Mouse (Mus musculus) limb, embryonic 11.5 days (tissue): Measurements from ENCODE around the gene Dnajc27. TPM values are rescaled to one million over a fixed set of nuclear protein-coding genes. Genes with fewer than 3 reads are reported as not detected.

Experiments
- ATAC-seq: fragments of 200-750 bp; cut with Nextera tagmentation; 2 replicates; pipeline ENCODE4 v1.8.0; 2017; ENCODE audit warnings: low read depth; ENCODE audit not compliant: insufficient number of reproducible peaks, low FRiP score, low TSS enrichment
- DNase-seq: peaks from one replicate; pipeline ENCODE4 v3.0.0-alpha.2; 2015; ENCODE audit warnings: low spot score
- H3K27ac ChIP-seq: fragments of 300-500 bp; sonication (generic); replicated peaks from 2 replicates; pipeline ENCODE4 v1.5.1; 2014; ENCODE audit warnings: low read depth, mild to moderate bottlenecking, low read length
- H3K27me3 ChIP-seq: fragments of 300-500 bp; sonication (generic); 2 replicates; pipeline ENCODE4 v1.6.1; 2014; ENCODE audit warnings: mild to moderate bottlenecking, low read length, mixed read lengths; ENCODE audit not compliant: control insufficient read depth, insufficient read depth
- H3K36me3 ChIP-seq: fragments of 300-500 bp; sonication (generic); 2 replicates; pipeline ENCODE4 v1.6.1; 2014; ENCODE audit warnings: mild to moderate bottlenecking, low read length, moderate library complexity, mixed read lengths; ENCODE audit not compliant: control insufficient read depth, insufficient read depth
- H3K4me1 ChIP-seq: fragments of 300-500 bp; sonication (generic); 2 replicates; pipeline ENCODE4 v1.6.1; 2014; ENCODE audit warnings: low read length, mixed read lengths; ENCODE audit not compliant: control insufficient read depth, insufficient read depth
- H3K4me2 ChIP-seq: fragments of 300-500 bp; sonication (generic); 2 replicates; pipeline ENCODE4 v1.6.1; 2014; ENCODE audit warnings: low read depth, mild to moderate bottlenecking, moderate library complexity; ENCODE audit not compliant: severe bottlenecking
- H3K4me3 ChIP-seq: fragments of 300-500 bp; sonication (generic); 2 replicates; pipeline ENCODE4 v1.5.1; 2014; ENCODE audit warnings: low read depth, low read length
- H3K9ac ChIP-seq: fragments of 300-500 bp; sonication (generic); 2 replicates; pipeline ENCODE4 v1.6.1; 2014; ENCODE audit warnings: mild to moderate bottlenecking, low read length
- H3K9me3 ChIP-seq: fragments of 300-500 bp; sonication (generic); 2 replicates; pipeline ENCODE4 v1.6.1; 2016; ENCODE audit warnings: low read length; ENCODE audit not compliant: control insufficient read depth
- WGBS: fragments of 180-500 bp; shearing (Covaris S2); extraction: QIAGEN DNeasy Blood & Tissue Kit; methylation state at CpG from one replicate; pipeline ENCODE4 v1.1.7; 2014; 5-methylcytosine and 5-hydroxymethylcytosine counted together
- polyA plus RNA-seq: library from polyadenylated mRNA; unstranded; fragments of >200 nt; fragmentation: Nextera tagmentation; extraction: Ambion mirVana; gene quantifications from 2 replicates; pipeline ENCODE4 v1.2.1, GENCODE M21; 2014

Dnajc27 gene
- polyA plus RNA-seq, 1 experiment from 2014 or later: 8.6 TPM

DNA sequence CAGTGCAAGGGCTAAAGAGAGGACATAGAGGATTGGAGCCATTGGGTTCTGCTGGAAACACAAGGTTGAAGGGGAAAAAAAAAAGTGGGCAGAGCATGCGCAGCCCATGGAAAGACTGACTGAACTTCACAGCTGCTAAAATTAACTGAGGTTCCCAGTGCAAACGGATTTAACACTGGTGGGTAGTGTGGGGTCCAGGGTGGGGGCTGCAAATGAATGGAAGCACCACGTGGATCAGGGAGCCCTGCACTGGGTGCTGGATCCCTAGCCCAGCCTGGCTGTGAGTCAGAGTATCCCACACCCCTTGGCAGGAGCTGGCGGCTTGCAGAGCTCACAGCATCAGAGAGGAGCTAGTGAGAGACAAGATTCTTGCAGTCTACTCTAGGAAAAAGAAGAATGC lies 35.2 kb downstream of the Dnajc27 start:
- H3K4me2 ChIP-seq: no peak overlapping the region
- no peaks in the 10 kb centered on the region; the same call in 1 of the 2 replicates for H3K36me3 ChIP-seq
- ATAC-seq: no peak
- no peak overlapping the region for H3K9ac ChIP-seq
- no peak overlapping the region for H3K4me3 ChIP-seq
- H3K4me1 ChIP-seq: no peaks in the 10 kb centered on the region
- WGBS: 73% methylated on average over 4 of the region's 4 CpGs
- no peak overlapping the region for H3K27ac ChIP-seq
- no peaks in the 10 kb centered on the region for H3K9me3 ChIP-seq
- H3K27me3 ChIP-seq: no peaks in the 10 kb centered on the region
- no peak for DNase-seq

DNA sequence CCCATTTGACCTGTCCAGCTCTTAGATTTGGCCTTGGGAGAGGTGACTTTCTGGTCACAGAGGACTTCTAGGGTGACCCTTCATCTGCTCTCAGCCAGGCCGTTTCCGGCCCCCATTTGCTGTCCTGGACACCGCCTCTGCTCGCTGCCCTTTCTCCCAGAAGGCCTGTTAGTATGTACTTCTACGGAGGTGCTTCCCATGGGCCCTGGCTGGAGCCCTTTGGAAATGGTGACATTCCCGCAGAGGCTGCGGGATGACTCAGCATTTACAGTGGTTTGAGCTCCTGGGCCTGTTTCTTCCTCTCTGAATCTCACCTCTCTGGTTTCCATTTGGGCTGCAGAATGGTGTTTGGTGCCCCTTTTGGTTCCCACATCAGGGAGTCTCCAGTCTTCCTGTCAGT lies 45.0 kb downstream of the Dnajc27 start:
- H3K27ac ChIP-seq: no peak overlapping the region
- no peaks in the 10 kb centered on the region for H3K36me3 ChIP-seq
- no peak for ATAC-seq

DNA sequence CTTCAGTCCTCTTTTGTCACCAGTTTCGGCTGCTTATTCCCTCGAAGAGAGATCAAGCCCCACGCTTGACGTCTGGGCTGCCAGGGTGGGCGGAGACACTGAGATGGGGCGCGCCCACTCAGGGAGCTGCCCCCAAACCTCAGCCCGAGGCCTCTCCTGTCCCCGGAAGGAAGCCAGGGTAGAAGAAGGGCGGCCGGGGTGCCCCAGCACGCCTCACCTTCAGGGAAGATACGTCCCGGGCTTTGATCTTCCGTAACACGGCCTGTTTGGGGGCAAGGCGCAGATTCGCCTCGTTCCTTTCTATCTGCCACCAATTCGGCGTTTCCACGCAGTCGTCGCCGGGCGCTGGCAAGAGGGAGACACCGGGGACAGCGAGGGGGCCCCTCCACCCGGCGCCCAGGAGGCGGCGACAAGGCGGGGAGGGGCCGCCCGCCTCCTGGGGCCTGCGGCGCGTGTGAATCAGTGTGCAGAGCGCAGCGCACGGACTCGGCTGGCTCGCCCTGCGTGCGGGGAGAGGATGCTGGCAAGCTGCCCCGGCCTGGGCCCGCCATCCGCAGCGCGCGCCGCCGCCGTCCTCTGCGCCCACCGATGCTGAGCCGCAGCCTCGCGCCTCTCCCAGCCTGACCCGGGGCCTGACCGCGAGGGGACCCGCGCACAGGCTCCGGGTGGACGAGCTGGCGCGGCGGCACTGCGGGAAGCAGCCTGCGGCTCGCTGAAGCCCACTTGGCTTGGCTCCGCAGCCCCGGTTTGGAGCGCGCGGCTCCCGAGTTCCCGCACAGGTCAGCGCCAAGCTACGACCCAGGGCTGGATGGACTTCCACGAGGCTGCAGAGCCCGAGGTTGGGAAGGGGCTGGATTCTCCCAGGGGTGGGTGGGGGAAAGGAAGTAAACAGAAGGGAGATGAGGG lies 50.8 kb downstream of the Dnajc27 start, which contains the start of gene Adcy3:
Adcy3 (plus strand) TSS at position 163 of the 906 bp plus-strand sequence.
- H3K27me3 ChIP-seq: no peaks in the 10 kb centered on the region
- peaks cover 6% of the 10 kb centered on the region; the same call in 1 of the 2 replicates for H3K4me1 ChIP-seq
- H3K4me3 ChIP-seq: peak within 1 kb of the TSS; percentile 62
- ATAC-seq (peak; percentile 58), DNase-seq (peak; percentile 72)
- H3K36me3 ChIP-seq: no peaks in the 10 kb centered on the region
- under 1% methylated on average over 75 of the region's 83 CpGs for WGBS
- peak within 1 kb of the TSS; percentile 76 for H3K9ac ChIP-seq
- peak within 1 kb of the TSS; percentile 88 for H3K4me2 ChIP-seq
- no peaks in the 10 kb centered on the region for H3K9me3 ChIP-seq
- H3K27ac ChIP-seq: no peak within 1 kb of the TSS

More for the DNA sequence above, 45.0 kb downstream of the Dnajc27 start:
- no peak overlapping the region for H3K4me3 ChIP-seq
- 71% methylated on average over 7 of the region's 7 CpGs for WGBS
- no peaks in the 10 kb centered on the region for H3K4me1 ChIP-seq
- no peak overlapping the region for H3K4me2 ChIP-seq
- DNase-seq: no peak
- H3K9me3 ChIP-seq: no peaks in the 10 kb centered on the region
- H3K9ac ChIP-seq: no peak overlapping the region
- no peaks in the 10 kb centered on the region for H3K27me3 ChIP-seq

DNA sequence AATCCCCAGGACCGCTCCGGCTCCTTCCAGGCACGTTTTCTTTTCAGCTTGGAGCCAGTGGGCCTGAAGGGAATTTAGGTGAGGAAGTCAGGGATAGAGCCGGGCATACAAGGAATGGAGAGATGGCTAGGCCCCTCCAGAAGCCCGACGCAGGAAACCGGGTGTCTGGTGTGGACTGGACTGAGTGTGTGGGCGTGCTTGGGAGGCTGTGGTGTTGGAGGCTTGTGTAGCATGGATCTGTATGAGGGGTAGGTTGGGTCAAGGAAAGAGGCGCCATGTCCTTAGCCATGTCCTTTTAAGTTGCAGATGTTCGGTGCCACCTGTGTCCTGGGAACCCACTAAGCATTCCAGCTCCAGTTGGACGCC lies 51.4 kb downstream of the Dnajc27 start:
- DNase-seq: no peak

DNA sequence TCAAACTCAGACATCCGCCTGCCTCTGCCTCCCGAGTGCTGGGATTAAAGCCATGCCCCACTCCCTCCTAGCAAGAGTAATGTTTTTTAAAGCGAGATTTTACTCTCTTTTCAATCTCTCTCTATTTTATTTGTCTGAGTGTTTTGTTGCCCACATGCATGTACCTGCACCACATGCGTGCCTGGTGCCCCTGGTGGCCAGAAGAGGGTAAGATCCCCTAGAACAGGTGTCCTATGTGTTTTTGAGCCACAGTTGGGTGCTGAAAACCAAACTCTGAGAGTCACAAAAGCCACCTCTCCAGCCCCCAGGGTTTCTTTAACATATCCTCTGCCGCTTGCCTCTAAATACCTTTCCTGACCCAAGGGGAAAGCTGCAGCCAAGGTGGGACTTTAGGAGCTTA lies 60.8 kb downstream of the Dnajc27 start:
- ATAC-seq (no peak), DNase-seq (no peak)
- no peak overlapping the region for H3K9ac ChIP-seq
- no peak overlapping the region for H3K4me2 ChIP-seq
- H3K36me3 ChIP-seq: no peaks in the 10 kb centered on the region
- H3K4me3 ChIP-seq: no peak overlapping the region
- no peaks in the 10 kb centered on the region for H3K27me3 ChIP-seq
- H3K4me1 ChIP-seq: no peaks in the 10 kb centered on the region
- no peaks in the 10 kb centered on the region for H3K9me3 ChIP-seq
- no peak overlapping the region for H3K27ac ChIP-seq
- 87% methylated on average over 5 of the region's 5 CpGs for WGBS

More for the DNA sequence above, 51.4 kb downstream of the Dnajc27 start:
- no peaks in the 10 kb centered on the region for H3K9me3 ChIP-seq
- peak overlapping the region; percentile 76 for H3K9ac ChIP-seq
- H3K4me3 ChIP-seq: peak overlapping the region; percentile 62
- no peak for ATAC-seq
- H3K27me3 ChIP-seq: no peaks in the 10 kb centered on the region
- no peak overlapping the region for H3K27ac ChIP-seq
- WGBS: 31% methylated on average over 11 of the region's 11 CpGs
- peak overlapping the region; percentile 88 for H3K4me2 ChIP-seq
- no peaks in the 10 kb centered on the region for H3K36me3 ChIP-seq
- H3K4me1 ChIP-seq: peaks cover 6% of the 10 kb centered on the region; the same call in 1 of the 2 replicates

DNA sequence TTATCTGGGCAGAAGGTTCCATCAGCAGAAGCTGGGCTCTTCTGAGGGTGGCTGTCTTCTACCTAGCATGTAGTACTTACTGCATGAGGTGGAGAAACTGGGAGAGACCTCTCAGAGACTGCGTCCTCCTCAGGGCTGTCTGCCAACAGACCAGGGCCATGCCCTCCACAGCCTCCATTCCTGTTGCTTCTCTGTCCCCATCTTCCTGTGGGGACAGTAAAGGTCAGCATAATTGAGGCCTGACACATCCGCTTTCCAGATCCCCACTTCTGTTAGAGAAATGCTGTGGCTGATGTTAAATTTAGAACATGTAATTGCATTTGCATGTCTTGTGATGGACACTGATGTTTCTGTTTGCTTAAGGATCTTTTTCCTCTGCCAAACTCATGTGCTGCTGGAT lies 68.6 kb downstream of the Dnajc27 start:
- WGBS: 87% methylated on average over 2 of the region's 2 CpGs
- Histone ChIP-seq H3K9ac (no peak overlapping the region), H3K9me3 (no peaks in the 10 kb centered on the region), H3K4me2 (no peak overlapping the region), H3K36me3 (no peaks in the 10 kb centered on the region), H3K4me3 (no peak overlapping the region), H3K4me1 (no peaks in the 10 kb centered on the region), H3K27ac (no peak overlapping the region), H3K27me3 (no peaks in the 10 kb centered on the region)
- no peak for ATAC-seq
- DNase-seq: no peak

DNA sequence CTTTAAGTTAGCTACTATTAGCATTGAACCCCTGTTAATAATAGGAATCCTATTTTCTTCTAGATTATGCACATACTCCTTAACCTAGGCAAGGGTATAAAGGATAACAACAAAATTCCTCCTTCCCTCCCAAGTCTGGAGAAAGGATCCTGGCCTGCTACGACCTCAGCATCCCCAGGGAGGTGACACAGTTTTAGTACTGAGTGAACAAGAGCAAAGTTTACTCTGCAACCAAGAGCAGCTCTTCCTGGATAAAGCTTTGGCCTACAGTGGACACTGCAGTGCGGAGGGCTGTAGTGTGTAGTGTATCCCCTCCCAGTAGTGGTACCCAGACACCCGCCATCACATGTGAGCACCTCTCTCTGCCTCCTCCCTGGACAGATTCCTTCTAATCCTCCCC lies 69.6 kb downstream of the Dnajc27 start:
- no peak for ATAC-seq

DNA sequence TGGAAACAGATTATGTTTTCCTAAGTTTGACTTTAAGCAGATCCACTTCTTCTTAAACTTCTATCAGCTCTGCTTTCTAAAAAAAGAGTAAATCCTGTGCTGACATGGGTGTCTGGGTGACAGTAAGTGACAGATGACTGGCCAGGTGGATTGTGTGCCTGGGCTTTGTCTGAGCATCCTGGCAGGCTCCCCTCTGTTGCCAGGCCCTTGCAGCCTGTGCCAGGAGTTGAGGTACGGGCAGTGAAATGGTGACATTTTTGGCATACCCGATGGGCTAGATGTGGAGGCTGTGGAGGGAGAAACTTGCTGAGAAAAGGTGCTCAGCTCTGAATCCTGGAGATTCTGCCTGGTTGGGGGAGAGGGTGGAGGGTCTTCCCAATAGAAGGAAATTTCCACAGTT lies 75.1 kb downstream of the Dnajc27 start:
- 87% methylated on average over 2 of the region's 2 CpGs for WGBS
- H3K4me1 ChIP-seq: no peaks in the 10 kb centered on the region
- no peak overlapping the region for H3K27ac ChIP-seq

More for the DNA sequence above, 69.6 kb downstream of the Dnajc27 start:
- Histone ChIP-seq H3K9me3 (no peaks in the 10 kb centered on the region), H3K4me3 (no peak overlapping the region), H3K4me1 (no peaks in the 10 kb centered on the region), H3K27me3 (no peaks in the 10 kb centered on the region), H3K9ac (no peak overlapping the region), H3K36me3 (no peaks in the 10 kb centered on the region), H3K4me2 (no peak overlapping the region), H3K27ac (no peak overlapping the region)
- no peak for DNase-seq
- WGBS: 88% methylated on average over 3 of the region's 3 CpGs

More for the DNA sequence above, 75.1 kb downstream of the Dnajc27 start:
- ATAC-seq: no peak
- H3K9ac ChIP-seq: no peak overlapping the region
- no peak for DNase-seq
- no peaks in the 10 kb centered on the region for H3K36me3 ChIP-seq
- no peak overlapping the region for H3K4me2 ChIP-seq
- no peak overlapping the region for H3K4me3 ChIP-seq
- no peaks in the 10 kb centered on the region for H3K9me3 ChIP-seq
- H3K27me3 ChIP-seq: no peaks in the 10 kb centered on the region
